Mouse (Mus musculus): ENCODE results near the gene Olfr298. TPM values are rescaled to one million over a fixed set of nuclear protein-coding genes. Genes with fewer than 3 reads are reported as not detected.

Olfr298 gene
- not detected in 2 replicates for polyA plus RNA-seq (2012; rRNA removed)

DNA sequence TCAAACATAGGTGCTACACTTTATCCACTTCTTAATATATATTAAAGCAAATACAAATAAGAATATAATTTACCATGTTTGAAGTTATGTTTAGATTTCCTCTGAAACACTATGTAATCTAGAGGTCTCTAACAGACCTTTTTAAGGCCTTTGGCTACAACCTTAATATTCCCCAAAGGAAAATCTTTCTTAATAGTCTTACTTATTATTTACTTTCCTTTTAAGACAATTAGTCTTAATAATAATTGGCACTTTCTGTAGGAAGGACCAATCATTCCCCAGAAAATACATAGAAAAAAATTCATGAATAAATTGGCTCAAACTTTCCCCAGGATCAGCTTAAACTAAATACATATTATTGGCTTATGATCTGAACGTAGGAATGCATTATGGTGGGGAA, at the start of gene Olfr298:
Olfr298 (minus strand) TSS at position 101 of the 400 bp plus-strand sequence.

DNA sequence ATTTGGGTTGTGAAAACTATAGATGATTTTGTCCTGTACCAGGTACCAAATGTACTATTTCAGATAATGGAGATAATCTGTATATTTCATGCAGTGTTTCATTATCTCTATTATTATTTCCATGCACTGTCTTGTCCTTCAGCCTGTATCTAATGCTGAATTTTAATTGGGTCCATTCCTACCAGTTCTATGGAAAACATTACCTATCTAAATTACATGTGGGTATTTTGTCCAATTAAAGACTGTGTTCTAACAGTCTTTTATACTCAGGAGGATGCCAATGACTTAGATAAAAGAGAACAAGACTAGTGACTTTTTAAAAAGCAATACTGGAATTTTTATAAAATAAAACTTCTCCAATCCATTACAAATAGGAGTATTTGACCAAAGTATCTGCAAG, 27.4 kb upstream of the Olfr298 start, which contains the start of gene Olfr297:
Olfr297 (plus strand) TSS at position 301 of the 400 bp plus-strand sequence.

DNA sequence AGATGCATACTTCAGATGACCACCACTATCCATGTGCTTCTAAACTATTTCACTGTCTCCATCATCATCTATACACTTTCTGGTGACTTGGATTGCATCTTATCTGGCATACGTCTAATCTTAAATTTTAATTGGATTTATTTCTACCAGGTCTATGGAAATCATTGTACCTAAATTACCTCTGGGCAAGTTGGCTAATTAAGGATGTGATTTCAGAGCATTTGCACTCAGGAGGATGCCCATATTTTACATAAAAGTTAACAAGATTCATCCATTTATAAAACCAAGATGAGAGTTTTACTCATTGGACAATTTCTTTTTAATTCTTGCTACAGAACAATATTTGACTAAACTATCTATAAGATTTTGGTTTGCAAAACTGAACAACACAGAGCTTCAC, 32.7 kb downstream of the Olfr298 start, which contains the start of gene Olfr299:
Olfr299 (plus strand) TSS at position 301 of the 400 bp plus-strand sequence.

Other genes with a start within 250 kb of the Olfr298 start
- not detected in 2 replicates for gene Vmn2r76, start 246.2 kb downstream of the Olfr298 start, polyA plus RNA-seq (2012; rRNA removed)
- gene Olfr310, start 215.3 kb downstream of the Olfr298 start, polyA plus RNA-seq (2012; rRNA removed): not detected in 2 replicates
- not detected in 2 replicates for gene Olfr309, start 178.8 kb downstream of the Olfr298 start, polyA plus RNA-seq (2012; rRNA removed)
- gene Olfr308, start 166.9 kb downstream of the Olfr298 start, polyA plus RNA-seq (2012; rRNA removed): not detected in 2 replicates
- gene Olfr307, start 154.9 kb downstream of the Olfr298 start, polyA plus RNA-seq (2012; rRNA removed): not detected in 2 replicates
- gene Olfr305, start 125.6 kb downstream of the Olfr298 start, polyA plus RNA-seq (2012; rRNA removed): not detected in 2 replicates
- gene Olfr304, start 105.8 kb downstream of the Olfr298 start, polyA plus RNA-seq (2012; rRNA removed): not detected in 2 replicates
- not detected in 2 replicates for gene Olfr303, start 94.7 kb downstream of the Olfr298 start, polyA plus RNA-seq (2012; rRNA removed)
- gene Olfr301, start 88.6 kb downstream of the Olfr298 start, polyA plus RNA-seq (2012; rRNA removed): not detected in 2 replicates
- gene Olfr299, start 32.6 kb downstream of the Olfr298 start, polyA plus RNA-seq (2012; rRNA removed): not detected in 2 replicates
- not detected in 2 replicates for gene Olfr297, start 27.5 kb upstream of the Olfr298 start, polyA plus RNA-seq (2012; rRNA removed)
- not detected in 2 replicates for gene Olfr295, start 91.4 kb upstream of the Olfr298 start, polyA plus RNA-seq (2012; rRNA removed)
- gene Olfr294, start 124.2 kb upstream of the Olfr298 start, polyA plus RNA-seq (2012; rRNA removed): not detected in 2 replicates
- gene Olfr293, start 156.6 kb upstream of the Olfr298 start, polyA plus RNA-seq (2012; rRNA removed): not detected in 2 replicates
- not detected in 2 replicates for gene Olfr292, start 195.8 kb upstream of the Olfr298 start, polyA plus RNA-seq (2012; rRNA removed)